Mouse (Mus musculus) bone marrow, adult 2 months (tissue): ENCODE results near the gene Esrrg.

Source experiments
- CTCF ChIP-seq: fragments of 200-500 bp; IDR thresholded peaks from 2 replicates; pipeline ENCODE4 v1.5.1; 2011; ENCODE audit warnings: low read length, control low read depth; ENCODE audit not compliant: control insufficient read depth, insufficient read depth
- POLR2A ChIP-seq: fragments of 200-500 bp; IDR thresholded peaks from 2 replicates; pipeline ENCODE4 v1.6.1; 2011; ENCODE audit warnings: low read depth, mild to moderate bottlenecking, control low read depth, low read length, borderline replicate concordance; ENCODE audit not compliant: control insufficient read depth

GRCm38 (mm10) chr1:187997584-187998338, 389.2 kb downstream of the Esrrg start:
- TF ChIP-seq CTCF = no peak
- TF ChIP-seq POLR2A = no peak
